Mouse (Mus musculus) neural tube, embryonic 11.5 days (tissue): ENCODE data around the gene Slc38a11. TPM values are rescaled to one million over a fixed set of nuclear protein-coding genes. Genes with fewer than 3 reads are reported as not detected.

Experiments used
- ATAC-seq: fragments of 200-750 bp; cut with Nextera tagmentation; 2 replicates; pipeline ENCODE4 v1.8.0; 2017; ENCODE audit warnings: moderate number of reproducible peaks, mild to moderate bottlenecking, moderate TSS enrichment, moderate library complexity; ENCODE audit not compliant: insufficient read depth, low FRiP score, low TSS enrichment
- DNase-seq: peaks from one replicate; pipeline ENCODE4 v3.0.0-alpha.2; 2015; ENCODE audit warnings: low spot score
- H3K27ac ChIP-seq: fragments of 300-500 bp; sonication (generic); 2 replicates; pipeline ENCODE4 v1.5.1; 2014; ENCODE audit warnings: low read depth, mild to moderate bottlenecking, low read length
- H3K27me3 ChIP-seq: fragments of 300-500 bp; sonication (generic); 2 replicates; pipeline ENCODE4 v1.6.1; 2014; ENCODE audit warnings: mild to moderate bottlenecking, low read length, mixed read lengths; ENCODE audit not compliant: control insufficient read depth, insufficient read depth
- H3K36me3 ChIP-seq: fragments of 300-500 bp; sonication (generic); 2 replicates; pipeline ENCODE4 v1.6.1; 2014; ENCODE audit warnings: mild to moderate bottlenecking, low read length, moderate library complexity, mixed read lengths; ENCODE audit not compliant: control insufficient read depth, insufficient read depth
- H3K4me1 ChIP-seq: fragments of 300-500 bp; sonication (generic); 2 replicates; pipeline ENCODE4 v1.6.1; 2014; ENCODE audit warnings: low read length, mixed read lengths; ENCODE audit not compliant: control insufficient read depth, insufficient read depth
- H3K4me2 ChIP-seq: fragments of 300-500 bp; sonication (generic); 2 replicates; pipeline ENCODE4 v1.6.1; 2014; ENCODE audit warnings: low read depth, mild to moderate bottlenecking, moderate library complexity
- H3K4me3 ChIP-seq: fragments of 300-500 bp; sonication (generic); 2 replicates; pipeline ENCODE4 v1.5.1; 2014; ENCODE audit warnings: low read depth, low read length
- H3K9ac ChIP-seq: fragments of 300-500 bp; sonication (generic); 2 replicates; pipeline ENCODE4 v1.6.1; 2014; ENCODE audit warnings: mild to moderate bottlenecking, low read length
- H3K9me3 ChIP-seq: fragments of 300-500 bp; sonication (generic); 2 replicates; pipeline ENCODE4 v1.6.1; 2016; ENCODE audit warnings: low read length; ENCODE audit not compliant: control insufficient read depth
- WGBS: fragments of 180-500 bp; shearing (Covaris S2); extraction: QIAGEN DNeasy Blood & Tissue Kit; methylation state at CpG from one replicate; pipeline ENCODE4 v1.1.7; 2014; 5-methylcytosine and 5-hydroxymethylcytosine counted together
- polyA plus RNA-seq: library from polyadenylated mRNA; unstranded; fragments of >200 nt; fragmentation: Nextera tagmentation; extraction: Ambion mirVana; gene quantifications from 2 replicates; pipeline ENCODE4 v1.2.1, GENCODE M21; 2014

Slc38a11 gene
- polyA plus RNA-seq, 1 experiment from 2014 or later, result 0.28 TPM

- DNase-seq, result no peak
- Histone ChIP-seq H3K4me2 (no peak overlapping the region), H3K36me3 (no peaks in the 10 kb centered on the region), H3K9me3 (no peaks in the 10 kb centered on the region), H3K27me3 (no peaks in the 10 kb centered on the region), H3K27ac (no peak overlapping the region), H3K4me1 (no peaks in the 10 kb centered on the region), H3K9ac (no peak overlapping the region), H3K4me3 (no peak overlapping the region)
- no peak for ATAC-seq
- WGBS, result 57% methylated on average over 2 of the region's 2 CpGs
Observed at GRCm38 (mm10) chr2:65296541-65296940, 67.3 kb downstream of the Slc38a11 start.

GRCm38 (mm10) chr2:65294092-65294491, 69.7 kb downstream of the Slc38a11 start:
- DNase-seq, result no peak
- no peaks in the 10 kb centered on the region for H3K9me3 ChIP-seq
- no peak overlapping the region for H3K9ac ChIP-seq
- no peak overlapping the region for H3K27ac ChIP-seq
- no peak overlapping the region for H3K4me3 ChIP-seq
- H3K27me3 ChIP-seq, result no peaks in the 10 kb centered on the region
- H3K4me2 ChIP-seq, result no peak overlapping the region
- no peaks in the 10 kb centered on the region for H3K4me1 ChIP-seq
- WGBS, result 87% methylated on average over 8 of the region's 8 CpGs
- no peak for ATAC-seq
- H3K36me3 ChIP-seq, result no peaks in the 10 kb centered on the region

GRCm38 (mm10) chr2:65293411-65293810, 70.4 kb downstream of the Slc38a11 start:
- no peaks in the 10 kb centered on the region for H3K4me1 ChIP-seq
- no peak overlapping the region for H3K27ac ChIP-seq
- DNase-seq (no peak), ATAC-seq (no peak)
- no peak overlapping the region for H3K4me3 ChIP-seq
- H3K27me3 ChIP-seq, result no peaks in the 10 kb centered on the region
- no peaks in the 10 kb centered on the region for H3K9me3 ChIP-seq
- H3K9ac ChIP-seq, result no peak overlapping the region
- no peaks in the 10 kb centered on the region for H3K36me3 ChIP-seq
- 94% methylated on average over 8 of the region's 8 CpGs for WGBS
- no peak overlapping the region for H3K4me2 ChIP-seq

- ATAC-seq, result no peak
- H3K27me3 ChIP-seq, result no peaks in the 10 kb centered on the region
- no peak overlapping the region for H3K4me2 ChIP-seq
- H3K4me1 ChIP-seq, result no peaks in the 10 kb centered on the region
- no peak overlapping the region for H3K9ac ChIP-seq
- no peak overlapping the region for H3K27ac ChIP-seq
- WGBS, result 86% methylated on average over 4 of the region's 4 CpGs
- H3K4me3 ChIP-seq, result no peak overlapping the region
- H3K36me3 ChIP-seq, result no peaks in the 10 kb centered on the region
- H3K9me3 ChIP-seq, result no peaks in the 10 kb centered on the region
- DNase-seq, result no peak
Observed at GRCm38 (mm10) chr2:65289721-65290120, 74.1 kb downstream of the Slc38a11 start.

GRCm38 (mm10) chr2:65288696-65289095, 75.1 kb downstream of the Slc38a11 start:
- no peak overlapping the region for H3K4me2 ChIP-seq
- ATAC-seq (no peak), DNase-seq (no peak)
- H3K36me3 ChIP-seq, result no peaks in the 10 kb centered on the region
- H3K9ac ChIP-seq, result no peak overlapping the region
- H3K27ac ChIP-seq, result no peak overlapping the region
- H3K4me1 ChIP-seq, result no peaks in the 10 kb centered on the region
- H3K27me3 ChIP-seq, result no peaks in the 10 kb centered on the region
- H3K9me3 ChIP-seq, result no peaks in the 10 kb centered on the region
- no peak overlapping the region for H3K4me3 ChIP-seq
- 83% methylated on average over 1 of the region's 1 CpGs for WGBS

- Histone ChIP-seq H3K4me2 (no peak overlapping the region), H3K4me3 (no peak overlapping the region), H3K9ac (no peak overlapping the region), H3K4me1 (no peaks in the 10 kb centered on the region), H3K27me3 (no peaks in the 10 kb centered on the region), H3K9me3 (no peaks in the 10 kb centered on the region), H3K36me3 (no peaks in the 10 kb centered on the region), H3K27ac (no peak overlapping the region)
- 0 out of 2 replicates have a peak, but pooled peaks have one; percentile 23 for ATAC-seq
- DNase-seq, result no peak
- 46% methylated on average over 3 of the region's 3 CpGs for WGBS
Observed at GRCm38 (mm10) chr2:65285380-65285779, 78.5 kb downstream of the Slc38a11 start.

- no peak for DNase-seq
- ATAC-seq, result no peak
- Histone ChIP-seq H3K4me1 (no peaks in the 10 kb centered on the region), H3K4me2 (no peak overlapping the region), H3K4me3 (no peak overlapping the region), H3K27me3 (no peaks in the 10 kb centered on the region), H3K9ac (no peak overlapping the region), H3K36me3 (no peaks in the 10 kb centered on the region), H3K9me3 (no peaks in the 10 kb centered on the region), H3K27ac (no peak overlapping the region)
- WGBS, result 87% methylated on average over 6 of the region's 6 CpGs
Observed at GRCm38 (mm10) chr2:65282979-65283378, 80.9 kb downstream of the Slc38a11 start.

GRCm38 (mm10) chr2:65279029-65279690, 84.7 kb downstream of the Slc38a11 start:
- Histone ChIP-seq H3K4me1 (no peaks in the 10 kb centered on the region), H3K4me2 (no peak overlapping the region), H3K9me3 (no peaks in the 10 kb centered on the region), H3K27ac (no peak overlapping the region), H3K36me3 (no peaks in the 10 kb centered on the region), H3K27me3 (no peaks in the 10 kb centered on the region), H3K9ac (no peak overlapping the region), H3K4me3 (no peak overlapping the region)
- ATAC-seq (0 out of 2 replicates have a peak, but pooled peaks have one; percentile 31), DNase-seq (peak; percentile 27)
- WGBS, result 42% methylated on average over 4 of the region's 4 CpGs

- no peak overlapping the region for H3K4me3 ChIP-seq
- no peaks in the 10 kb centered on the region for H3K27me3 ChIP-seq
- no peaks in the 10 kb centered on the region for H3K36me3 ChIP-seq
- DNase-seq, result no peak
- H3K27ac ChIP-seq, result no peak overlapping the region
- no peak overlapping the region for H3K9ac ChIP-seq
- no peaks in the 10 kb centered on the region for H3K4me1 ChIP-seq
- 86% methylated on average over 6 of the region's 6 CpGs for WGBS
- no peak overlapping the region for H3K4me2 ChIP-seq
- no peaks in the 10 kb centered on the region for H3K9me3 ChIP-seq
- no peak for ATAC-seq
Observed at GRCm38 (mm10) chr2:65275443-65276061, 88.3 kb downstream of the Slc38a11 start.
